Mouse (Mus musculus) spleen, postnatal 10 days (tissue): Measurements from ENCODE around the gene Krt27.
A peak's percentile ranks its signal among the peaks of the same experiment; 100 is the strongest.

Experiments used
- DNase-seq, 2 experiments: peaks; one replicate each; pipeline ENCODE4 v3.0.0; 2021 to 2022; ENCODE audit warnings: low spot score in 2 of 2

Krt27 gene

GRCm38 (mm10) chr11:99329655-99330054 is 21.2 kb downstream of the Krt27 start:
- DNase-seq, result no peak

- no peak for DNase-seq
These were observed 28.1 kb downstream of the Krt27 start, which contains the start of gene Krt25 for GRCm38 (mm10) chr11:99322851-99323250. Gene Krt25, minus strand, starts transcription at chr11:99322951.

GRCm38 (mm10) chr11:99321094-99321493 is 29.8 kb downstream of the Krt27 start:
- DNase-seq, result no peak

GRCm38 (mm10) chr11:99319127-99319526 is 31.8 kb downstream of the Krt27 start:
- no peak for DNase-seq

GRCm38 (mm10) chr11:99316543-99316942 is 34.4 kb downstream of the Krt27 start:
- no peak for DNase-seq

- no peak for DNase-seq
These were observed 36.3 kb downstream of the Krt27 start for GRCm38 (mm10) chr11:99314594-99314993.

- no peak for DNase-seq
These were observed 40.0 kb downstream of the Krt27 start for GRCm38 (mm10) chr11:99310882-99311281.

GRCm38 (mm10) chr11:99307579-99307978 is 43.3 kb downstream of the Krt27 start:
- peak; percentile 16 to 73 for DNase-seq
